Mouse (Mus musculus): Measurements from ENCODE around the gene Dqx1. TPM values are rescaled to one million over a fixed set of nuclear protein-coding genes. Genes with fewer than 3 reads are reported as not detected.
A peak's percentile ranks its signal among the peaks of the same experiment; 100 is the strongest.

Gene Dqx1
- polyA plus RNA-seq, 1 experiment, result 0.92 TPM

- H3K27me3 ChIP-seq (ENCODE audit: control insufficient read depth, insufficient read depth, low read length), result no peaks in the 10 kb centered on the region; the same call in 1 of the 2 replicates
- no peak overlapping the region for H3K27ac ChIP-seq (ENCODE audit: insufficient read depth, low read length)
- 32% methylated on average over 6 of the region's 6 CpGs for WGBS
- TF ChIP-seq POLR2A (IDR thresholded peaks at IDR 0.05; ENCODE audit: borderline replicate concordance, insufficient read depth, low read length) (no peak), CTCF (IDR thresholded peaks at IDR 0.05; ENCODE audit: borderline replicate concordance, insufficient read depth, low read depth, low read length) (no peak)
- H3K4me3 ChIP-seq (replicated peaks; ENCODE audit: insufficient read depth, low read depth, low read length), result no peak overlapping the region
- no peak for DNase-seq
- H3K4me1 ChIP-seq (ENCODE audit: control insufficient read depth, insufficient read depth, low read length), result no peaks in the 10 kb centered on the region
Observed at GRCm38 (mm10) chr6:83092416-83093127, 34.9 kb downstream of the Dqx1 start.

GRCm38 (mm10) chr6:83095968-83096367 lies 38.3 kb downstream of the Dqx1 start:
- no peak overlapping the region for H3K4me3 ChIP-seq (replicated peaks; ENCODE audit: insufficient read depth, low read depth, low read length)
- WGBS, result 42% methylated on average over 6 of the region's 6 CpGs
- TF ChIP-seq POLR2A (IDR thresholded peaks at IDR 0.05; ENCODE audit: borderline replicate concordance, insufficient read depth, low read length), result no peak
- TF ChIP-seq CTCF (IDR thresholded peaks at IDR 0.05; ENCODE audit: borderline replicate concordance, insufficient read depth, low read depth, low read length), result no peak
- H3K4me1 ChIP-seq (ENCODE audit: control insufficient read depth, insufficient read depth, low read length), result no peaks in the 10 kb centered on the region
- H3K27me3 ChIP-seq (ENCODE audit: control insufficient read depth, insufficient read depth, low read length), result no peaks in the 10 kb centered on the region
- H3K27ac ChIP-seq (ENCODE audit: insufficient read depth, low read length), result no peak overlapping the region
- DNase-seq, result no peak

- WGBS, result 75% methylated on average over 2 of the region's 2 CpGs
Observed at GRCm38 (mm10) chr6:83098411-83098810, 40.8 kb downstream of the Dqx1 start.

GRCm38 (mm10) chr6:83101316-83101687 lies 43.7 kb downstream of the Dqx1 start, which contains the start of the genes Ccdc142 and Gm42688:
TSS of gene Ccdc142 (plus strand) at chr6:83101601.
TSS of gene Gm42688 (plus strand) at chr6:83101617.
- Histone ChIP-seq H3K4me3 (replicated peaks; ENCODE audit: insufficient read depth, low read depth, low read length) (peak within 1 kb of the TSS; percentile 78), H3K4me1 (ENCODE audit: control insufficient read depth, insufficient read depth, low read length) (peaks cover 14% of the 10 kb centered on the region), H3K27me3 (ENCODE audit: control insufficient read depth, insufficient read depth, low read length) (no peaks in the 10 kb centered on the region), H3K27ac (ENCODE audit: insufficient read depth, low read length) (peak within 1 kb of the TSS; percentile 63)
- peak; percentile 92 to 94 for DNase-seq
- under 1% methylated on average over 25 of the region's 25 CpGs for WGBS
- TF ChIP-seq POLR2A (IDR thresholded peaks at IDR 0.05; ENCODE audit: borderline replicate concordance, insufficient read depth, low read length) (peak; percentile 77), CTCF (IDR thresholded peaks at IDR 0.05; ENCODE audit: borderline replicate concordance, insufficient read depth, low read depth, low read length) (peak; percentile 62)

More at GRCm38 (mm10) chr6:83098411-83098810, 40.8 kb downstream of the Dqx1 start:
- peaks cover 11% of the 10 kb centered on the region for H3K4me1 ChIP-seq (ENCODE audit: control insufficient read depth, insufficient read depth, low read length)
- no peak overlapping the region for H3K27ac ChIP-seq (ENCODE audit: insufficient read depth, low read length)
- TF ChIP-seq CTCF (IDR thresholded peaks at IDR 0.05; ENCODE audit: borderline replicate concordance, insufficient read depth, low read depth, low read length), result no peak
- no peak for TF ChIP-seq POLR2A (IDR thresholded peaks at IDR 0.05; ENCODE audit: borderline replicate concordance, insufficient read depth, low read length)
- no peaks in the 10 kb centered on the region for H3K27me3 ChIP-seq (ENCODE audit: control insufficient read depth, insufficient read depth, low read length)
- DNase-seq, result no peak
- H3K4me3 ChIP-seq (replicated peaks; ENCODE audit: insufficient read depth, low read depth, low read length), result no peak overlapping the region

- Histone ChIP-seq H3K4me1 (ENCODE audit: control insufficient read depth, insufficient read depth, low read length) (peaks cover 14% of the 10 kb centered on the region), H3K4me3 (replicated peaks; ENCODE audit: insufficient read depth, low read depth, low read length) (peak overlapping the region; percentile 78), H3K27me3 (ENCODE audit: control insufficient read depth, insufficient read depth, low read length) (no peaks in the 10 kb centered on the region), H3K27ac (ENCODE audit: insufficient read depth, low read length) (peak overlapping the region; percentile 63)
- DNase-seq, result peak; percentile 58 to 60
- WGBS, result under 1% methylated on average over 74 of the region's 74 CpGs
- TF ChIP-seq POLR2A (IDR thresholded peaks at IDR 0.05; ENCODE audit: borderline replicate concordance, insufficient read depth, low read length) (0 out of 2 replicates have a peak, but pooled peaks have one; percentile 9), CTCF (IDR thresholded peaks at IDR 0.05; ENCODE audit: borderline replicate concordance, insufficient read depth, low read depth, low read length) (no peak; the same call in 1 of the 2 replicates)
Observed at GRCm38 (mm10) chr6:83101688-83102556, 44.3 kb downstream of the Dqx1 start.

- Histone ChIP-seq H3K27me3 (ENCODE audit: control insufficient read depth, insufficient read depth, low read length) (no peaks in the 10 kb centered on the region), H3K4me1 (ENCODE audit: control insufficient read depth, insufficient read depth, low read length) (peaks cover 20% of the 10 kb centered on the region), H3K27ac (ENCODE audit: insufficient read depth, low read length) (no peak overlapping the region), H3K4me3 (replicated peaks; ENCODE audit: insufficient read depth, low read depth, low read length) (no peak overlapping the region)
- WGBS, result 54% methylated on average over 11 of the region's 11 CpGs
- DNase-seq, result no peak
- TF ChIP-seq POLR2A (IDR thresholded peaks at IDR 0.05; ENCODE audit: borderline replicate concordance, insufficient read depth, low read length) (no peak), CTCF (IDR thresholded peaks at IDR 0.05; ENCODE audit: borderline replicate concordance, insufficient read depth, low read depth, low read length) (no peak)
Observed at GRCm38 (mm10) chr6:83103130-83103650, 45.5 kb downstream of the Dqx1 start.

- 31% methylated on average over 4 of the region's 4 CpGs for WGBS
- DNase-seq, result no peak
- Histone ChIP-seq H3K27ac (ENCODE audit: insufficient read depth, low read length) (no peak overlapping the region), H3K27me3 (ENCODE audit: control insufficient read depth, insufficient read depth, low read length) (no peaks in the 10 kb centered on the region), H3K4me1 (ENCODE audit: control insufficient read depth, insufficient read depth, low read length) (peaks cover 20% of the 10 kb centered on the region), H3K4me3 (replicated peaks; ENCODE audit: insufficient read depth, low read depth, low read length) (no peak overlapping the region)
- TF ChIP-seq CTCF (IDR thresholded peaks at IDR 0.05; ENCODE audit: borderline replicate concordance, insufficient read depth, low read depth, low read length) (no peak), POLR2A (IDR thresholded peaks at IDR 0.05; ENCODE audit: borderline replicate concordance, insufficient read depth, low read length) (no peak)
Observed at GRCm38 (mm10) chr6:83104158-83104557, 46.5 kb downstream of the Dqx1 start.

Measured in cerebellum, adult 2 months (tissue).